Mouse (Mus musculus) E14TG2a.4 (cell line): Measurements from ENCODE around the gene Usf1.

Experiments used
- H3K27me3 ChIP-seq: 2 replicates; pipeline ENCODE4 v1.6.1; 2014; ENCODE audit warnings: low read length, control low read depth; ENCODE audit not compliant: insufficient read depth
- H3K36me3 ChIP-seq: 2 replicates; pipeline ENCODE4 v1.6.1; 2014; ENCODE audit warnings: low read length, control low read depth; ENCODE audit not compliant: insufficient read depth
- H3K4me1 ChIP-seq: replicated peaks from 2 replicates; pipeline ENCODE4 v1.6.1; 2014; ENCODE audit warnings: low read depth, low read length, control low read depth
- H3K4me3 ChIP-seq: replicated peaks from 2 replicates; pipeline ENCODE4 v1.5.1; 2014; ENCODE audit warnings: mild to moderate bottlenecking, low read length
- H3K9me3 ChIP-seq: 2 replicates; pipeline ENCODE4 v1.6.1; 2014; ENCODE audit warnings: low read length, control low read depth
- CTCF ChIP-seq: conservative IDR thresholded peaks from 2 replicates; pipeline ENCODE4 v1.5.1; 2014; ENCODE audit warnings: low read length
- NANOG ChIP-seq: IDR thresholded peaks from 2 replicates; pipeline ENCODE4 v1.6.1; 2014; ENCODE audit warnings: borderline replicate concordance, low read length, mixed read lengths
- POU5F1 ChIP-seq: IDR thresholded peaks from 2 replicates; pipeline ENCODE4 v1.6.1; 2014; ENCODE audit warnings: low read length, borderline replicate concordance

Gene Usf1

DNA sequence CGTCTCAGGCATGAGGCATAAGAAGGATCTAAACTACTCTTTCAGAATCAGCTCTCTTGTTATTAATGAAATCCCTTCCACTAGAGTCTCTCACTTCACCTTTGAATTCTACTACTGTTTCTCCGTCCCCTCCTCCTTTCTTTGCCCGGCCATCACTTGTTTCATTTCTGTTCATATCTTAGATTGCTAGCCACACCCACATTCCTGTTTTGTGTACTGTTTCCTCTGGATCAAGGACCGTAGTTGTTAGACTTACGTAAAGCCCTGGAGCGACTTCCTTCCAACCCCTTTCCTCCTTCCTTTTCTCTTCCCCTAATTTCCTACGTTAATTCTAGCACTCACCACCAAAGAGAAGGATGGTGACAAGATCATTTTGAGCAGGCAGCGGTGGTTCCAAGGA, 28.0 kb downstream of the Usf1 start:
- Histone ChIP-seq H3K4me3 (peak overlapping the region; percentile 96), H3K36me3 (peaks cover 5% of the 10 kb centered on the region; the same call in 1 of the 2 replicates), H3K27me3 (no peaks in the 10 kb centered on the region), H3K4me1 (peaks cover 70% of the 10 kb centered on the region), H3K9me3 (peaks cover 6% of the 10 kb centered on the region)
- TF ChIP-seq CTCF (no peak), NANOG (no peak), POU5F1 (no peak)

- peaks cover 17% of the 10 kb centered on the region for H3K9me3 ChIP-seq
- H3K36me3 ChIP-seq, result peaks cover 8% of the 10 kb centered on the region; the same call in 1 of the 2 replicates
- TF ChIP-seq CTCF (no peak), NANOG (no peak), POU5F1 (no peak)
- H3K4me3 ChIP-seq, result peak overlapping the region; percentile 49
- no peaks in the 10 kb centered on the region for H3K27me3 ChIP-seq
- H3K4me1 ChIP-seq, result peaks cover 70% of the 10 kb centered on the region
Measured at GRCm38 (mm10) chr1:171440025-171440725, 29.1 kb downstream of the Usf1 start.

GRCm38 (mm10) chr1:171441466-171442412, 30.6 kb downstream of the Usf1 start:
- H3K4me1 ChIP-seq, result peaks cover 65% of the 10 kb centered on the region
- H3K27me3 ChIP-seq, result no peaks in the 10 kb centered on the region
- no peak for TF ChIP-seq POU5F1
- TF ChIP-seq CTCF, result no peak
- TF ChIP-seq NANOG, result no peak
- H3K4me3 ChIP-seq, result peak overlapping the region; percentile 49
- H3K36me3 ChIP-seq, result peaks cover 23% of the 10 kb centered on the region
- peaks cover 28% of the 10 kb centered on the region for H3K9me3 ChIP-seq

- Histone ChIP-seq H3K9me3 (peaks cover 28% of the 10 kb centered on the region), H3K4me3 (no peak overlapping the region), H3K4me1 (peaks cover 66% of the 10 kb centered on the region), H3K36me3 (peaks cover 23% of the 10 kb centered on the region), H3K27me3 (no peaks in the 10 kb centered on the region)
- TF ChIP-seq NANOG (no peak), POU5F1 (no peak), CTCF (no peak)
Measured at GRCm38 (mm10) chr1:171442413-171442760, 31.3 kb downstream of the Usf1 start.

GRCm38 (mm10) chr1:171445050-171445449, 33.9 kb downstream of the Usf1 start:
- Histone ChIP-seq H3K4me3 (no peak overlapping the region), H3K4me1 (peaks cover 62% of the 10 kb centered on the region), H3K36me3 (peaks cover 19% of the 10 kb centered on the region), H3K27me3 (no peaks in the 10 kb centered on the region), H3K9me3 (peaks cover 28% of the 10 kb centered on the region)
- no peak for TF ChIP-seq CTCF

DNA sequence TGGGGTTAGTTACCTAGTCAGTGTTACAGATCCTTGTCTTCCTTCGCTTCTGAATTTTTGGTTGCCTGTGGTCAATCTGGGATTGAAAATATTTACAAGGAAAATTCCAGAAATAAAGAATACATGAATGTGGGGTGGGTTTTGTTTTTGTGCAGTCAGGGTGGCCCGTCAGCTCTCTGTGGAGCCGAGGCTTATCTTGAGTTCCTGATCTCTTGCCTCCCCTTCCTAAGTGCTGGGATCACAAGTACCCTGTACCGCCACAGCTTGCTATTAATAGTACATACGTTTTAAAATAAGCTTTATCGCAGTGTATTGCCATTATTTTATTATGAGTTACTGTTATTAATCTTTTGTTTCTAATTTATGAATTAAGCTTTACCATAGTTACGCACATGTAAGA, 35.7 kb downstream of the Usf1 start:
- TF ChIP-seq NANOG (no peak), POU5F1 (no peak), CTCF (no peak)
- H3K36me3 ChIP-seq, result peaks cover 19% of the 10 kb centered on the region
- peaks cover 28% of the 10 kb centered on the region for H3K9me3 ChIP-seq
- H3K4me1 ChIP-seq, result peaks cover 56% of the 10 kb centered on the region
- H3K4me3 ChIP-seq, result no peak overlapping the region
- H3K27me3 ChIP-seq, result no peaks in the 10 kb centered on the region

GRCm38 (mm10) chr1:171447692-171448091, 36.6 kb downstream of the Usf1 start:
- H3K4me3 ChIP-seq, result no peak overlapping the region
- no peaks in the 10 kb centered on the region for H3K27me3 ChIP-seq
- peaks cover 28% of the 10 kb centered on the region for H3K9me3 ChIP-seq
- H3K36me3 ChIP-seq, result peaks cover 19% of the 10 kb centered on the region
- H3K4me1 ChIP-seq, result peaks cover 56% of the 10 kb centered on the region
- TF ChIP-seq POU5F1, result no peak
- no peak for TF ChIP-seq NANOG
- TF ChIP-seq CTCF, result no peak

DNA sequence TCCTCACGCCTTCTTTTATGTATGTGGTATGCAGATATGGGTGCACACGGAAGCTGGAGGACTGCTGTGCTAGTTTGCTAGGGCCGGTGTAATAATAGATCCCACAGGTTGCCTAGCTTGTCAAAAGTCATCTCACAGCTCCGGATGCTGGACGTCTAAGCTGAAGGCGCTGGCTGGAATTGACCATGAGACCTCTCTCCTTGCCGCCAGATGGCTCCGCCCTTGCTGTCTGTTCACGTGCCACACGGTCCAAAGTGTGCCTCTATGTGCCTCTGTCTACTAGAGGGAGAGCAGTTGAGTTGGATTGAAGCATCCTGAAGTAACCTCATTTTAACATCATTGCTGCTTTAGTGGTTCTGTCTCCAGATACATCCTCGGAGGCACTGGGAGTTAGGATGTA, 38.9 kb downstream of the Usf1 start:
- no peak for TF ChIP-seq CTCF
- no peak for TF ChIP-seq NANOG
- no peak for TF ChIP-seq POU5F1
- H3K36me3 ChIP-seq, result peaks cover 21% of the 10 kb centered on the region
- H3K4me1 ChIP-seq, result peaks cover 65% of the 10 kb centered on the region

More for the DNA sequence above, 38.9 kb downstream of the Usf1 start:
- Histone ChIP-seq H3K9me3 (peaks cover 12% of the 10 kb centered on the region), H3K27me3 (no peaks in the 10 kb centered on the region), H3K4me3 (no peak overlapping the region)
